Mouse (Mus musculus) spleen, adult 18-20 months (tissue): ENCODE measurements around the gene Als2cr12.
"Not testable (repeated sequence)": the region's sequence is repeated elsewhere in the genome, so short reads cannot be mapped to it uniquely, and the experiment has no call there.

Experiments used
- DNase-seq, 2 experiments: peaks; one replicate each; pipeline ENCODE4 v3.0.0; 2022; ENCODE audit warnings: mixed read lengths in 2 of 2

Als2cr12 gene

DNA sequence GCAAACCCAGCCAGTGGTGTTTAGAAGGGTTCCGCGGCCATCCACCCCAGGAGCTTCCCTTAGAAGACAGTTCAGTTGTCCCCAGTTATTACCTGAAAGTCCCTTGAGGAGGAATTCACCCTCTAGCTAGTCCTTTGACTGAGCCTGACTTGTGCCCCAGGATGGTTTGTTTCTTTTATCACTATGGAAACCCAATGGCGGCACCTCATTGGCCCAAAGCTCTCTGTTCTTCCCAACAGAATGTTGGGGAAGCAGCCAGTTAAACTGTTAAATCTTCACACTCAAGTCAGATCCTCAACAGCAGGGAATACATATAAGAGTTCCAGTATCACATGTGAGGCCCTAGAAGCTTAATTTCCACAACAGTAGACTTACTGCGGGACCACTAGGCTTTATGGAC is at the start of gene Als2cr12:
TSS of gene Als2cr12 (minus strand) at position 180 of the 400 bp plus-strand sequence.
- not testable (repeated sequence) for DNase-seq

DNA sequence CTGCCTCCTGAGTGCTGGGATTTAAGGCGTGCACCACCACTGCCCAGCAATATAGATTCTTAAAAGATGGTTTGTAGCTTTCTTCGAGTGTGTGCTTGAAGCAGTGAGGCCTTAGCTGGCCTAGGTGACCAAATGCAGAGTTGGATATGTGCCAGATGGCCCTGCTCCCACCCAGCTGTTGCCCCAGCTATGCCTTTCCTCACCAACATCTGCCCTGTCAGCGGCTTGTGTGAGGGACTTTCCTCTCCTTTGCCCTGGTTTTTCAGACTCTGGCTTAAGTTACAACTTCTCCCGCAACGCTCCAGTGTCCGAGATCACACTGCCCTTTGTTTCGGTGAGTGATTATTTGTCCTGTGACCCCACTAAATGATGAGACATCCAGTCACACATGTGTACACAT is 48.9 kb upstream of the Als2cr12 start:
- DNase-seq: no peak

- DNase-seq: no peak
Observed at GRCm38 (mm10) chr1:58743252-58743651, 47.5 kb upstream of the Als2cr12 start.

GRCm38 (mm10) chr1:58742571-58743021 is 46.8 kb upstream of the Als2cr12 start:
- no peak for DNase-seq

- DNase-seq: no peak
Observed at GRCm38 (mm10) chr1:58739529-58739928, 43.7 kb upstream of the Als2cr12 start.

DNA sequence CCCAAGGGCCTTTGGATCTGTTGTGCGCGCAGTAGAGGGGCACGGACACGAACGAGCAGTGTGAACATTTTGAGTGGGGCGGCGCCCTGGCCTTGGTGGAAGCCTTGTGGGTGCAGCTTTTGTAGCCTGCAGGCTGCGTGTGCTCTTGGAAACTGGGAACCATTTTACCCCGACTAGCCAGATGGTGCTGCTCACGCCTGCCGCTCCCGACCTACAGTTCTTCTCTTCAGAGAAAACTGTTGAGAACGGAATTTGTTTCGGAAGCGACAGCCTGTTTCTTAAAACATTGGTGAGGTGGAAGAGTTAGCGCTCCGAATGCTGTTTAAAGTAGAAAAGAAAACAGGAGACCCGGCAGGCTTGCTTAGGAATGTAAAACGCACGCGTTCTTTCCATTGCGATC is 41.2 kb upstream of the Als2cr12 start:
- DNase-seq: no peak

GRCm38 (mm10) chr1:58735962-58736361 is 40.2 kb upstream of the Als2cr12 start:
- DNase-seq: no peak

- DNase-seq: no peak
Observed at GRCm38 (mm10) chr1:58734043-58734920, 38.5 kb upstream of the Als2cr12 start.

- DNase-seq: no peak
Observed at GRCm38 (mm10) chr1:58733636-58734035, 37.8 kb upstream of the Als2cr12 start.

DNA sequence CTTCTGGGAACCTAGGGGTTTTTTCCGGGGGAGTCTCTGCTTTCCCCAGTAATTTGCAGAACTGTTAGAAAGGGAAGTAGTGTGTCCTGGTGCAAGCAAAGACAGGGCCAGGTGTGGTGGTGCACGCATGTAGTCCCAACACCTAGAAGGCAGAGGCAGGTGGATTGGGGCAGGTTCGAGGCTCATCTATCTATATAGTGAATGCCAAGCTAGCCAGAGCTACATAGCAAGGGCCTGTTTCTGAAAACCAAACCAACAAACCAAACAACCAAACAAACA is 32.7 kb upstream of the Als2cr12 start:
- DNase-seq: no peak

DNA sequence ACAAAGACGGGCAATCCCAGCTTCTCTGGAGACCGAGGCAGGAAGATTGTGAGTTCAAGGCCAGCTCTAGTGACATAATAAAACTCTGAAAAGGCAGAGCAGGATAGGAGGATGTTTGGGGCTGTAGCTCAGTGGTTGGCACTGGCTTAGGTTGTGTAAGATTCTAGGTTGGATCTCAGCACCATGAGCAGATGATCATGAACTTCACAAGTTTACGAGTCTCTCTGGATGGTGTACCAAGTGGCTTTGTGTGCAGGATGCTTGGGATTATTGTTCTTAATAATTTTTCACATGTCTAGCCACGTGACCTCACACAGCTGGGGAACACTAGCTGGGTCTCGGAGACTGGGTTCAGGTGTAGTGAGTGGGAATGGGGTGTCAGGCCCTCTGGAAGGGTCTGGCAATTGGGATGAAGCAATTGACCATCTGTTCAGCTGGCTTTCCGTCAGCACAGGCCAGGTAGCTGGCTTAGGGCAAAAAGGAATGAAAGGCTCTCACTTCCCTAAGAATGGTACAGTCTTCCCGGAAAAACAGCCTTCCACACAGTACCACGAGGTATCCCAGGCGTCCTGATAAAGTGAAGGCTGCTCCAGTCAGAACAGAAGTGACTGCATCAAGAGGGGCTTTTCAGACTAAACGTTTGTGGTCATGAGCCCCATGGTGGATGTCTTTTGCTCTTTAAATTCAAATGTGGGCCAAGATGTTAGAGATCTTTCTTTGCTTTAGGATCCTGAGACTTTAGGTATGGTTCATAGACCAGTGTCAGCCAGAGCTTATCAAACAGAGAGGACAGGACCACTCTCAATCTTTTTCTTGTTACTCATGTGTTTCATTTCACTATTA is 32.2 kb upstream of the Als2cr12 start:
- no peak for DNase-seq

GRCm38 (mm10) chr1:58727019-58727746 is 31.4 kb upstream of the Als2cr12 start:
- no peak for DNase-seq

- DNase-seq: no peak
Observed at GRCm38 (mm10) chr1:58725767-58726166, 30.0 kb upstream of the Als2cr12 start.

DNA sequence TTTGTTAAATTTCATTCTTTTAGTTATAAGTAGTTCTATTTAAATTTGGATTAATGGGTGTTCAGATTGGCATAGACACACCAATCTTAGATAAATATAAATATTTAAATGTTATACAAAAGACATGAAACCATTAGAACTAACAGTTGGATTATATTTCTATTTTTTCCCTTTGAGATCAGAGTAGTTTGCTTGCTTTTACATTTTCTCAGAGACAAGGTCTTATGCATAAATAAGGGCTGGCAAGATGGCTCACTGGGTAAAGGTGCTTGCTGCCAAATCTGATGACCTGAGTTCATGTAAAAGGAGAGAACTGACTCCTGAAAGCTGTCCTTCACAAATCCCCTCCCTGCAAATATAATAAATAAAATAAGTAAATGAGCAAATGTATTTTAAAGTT is 29.3 kb upstream of the Als2cr12 start:
- no peak for DNase-seq

GRCm38 (mm10) chr1:58724533-58724932 is 28.7 kb upstream of the Als2cr12 start:
- no peak for DNase-seq

DNA sequence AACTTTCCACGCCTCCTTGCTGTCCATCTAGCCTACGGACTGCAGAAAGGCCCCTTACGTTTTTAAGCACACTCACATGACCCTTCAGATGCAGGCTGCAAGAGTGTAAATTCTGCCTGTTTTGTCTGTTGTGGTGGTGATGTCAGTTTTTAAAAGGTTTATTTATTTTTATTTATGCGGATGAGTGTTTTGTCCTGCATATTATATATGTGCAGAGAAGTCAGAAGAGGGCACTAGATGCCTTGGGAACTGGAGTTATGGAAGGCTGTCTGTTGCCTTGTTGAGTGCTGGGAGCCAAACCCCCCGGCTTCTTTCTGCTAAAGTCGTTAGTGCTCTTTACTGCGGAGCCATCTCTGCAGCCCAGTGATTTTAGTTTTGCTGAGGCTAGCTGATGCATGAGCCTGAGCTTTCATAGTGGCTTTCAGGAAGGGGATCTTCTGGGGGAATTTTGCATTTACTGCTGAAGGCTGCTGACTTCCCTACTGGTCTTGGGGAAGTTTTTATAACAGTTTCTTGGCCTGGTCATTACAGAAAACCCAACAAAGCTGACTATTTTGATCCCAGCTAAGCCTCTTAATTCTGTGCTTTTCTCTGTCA is 28.1 kb upstream of the Als2cr12 start:
- no peak for DNase-seq

GRCm38 (mm10) chr1:58723062-58723808 is 27.4 kb upstream of the Als2cr12 start:
- no peak for DNase-seq

GRCm38 (mm10) chr1:58722115-58722938 is 26.5 kb upstream of the Als2cr12 start:
- DNase-seq: no peak

DNA sequence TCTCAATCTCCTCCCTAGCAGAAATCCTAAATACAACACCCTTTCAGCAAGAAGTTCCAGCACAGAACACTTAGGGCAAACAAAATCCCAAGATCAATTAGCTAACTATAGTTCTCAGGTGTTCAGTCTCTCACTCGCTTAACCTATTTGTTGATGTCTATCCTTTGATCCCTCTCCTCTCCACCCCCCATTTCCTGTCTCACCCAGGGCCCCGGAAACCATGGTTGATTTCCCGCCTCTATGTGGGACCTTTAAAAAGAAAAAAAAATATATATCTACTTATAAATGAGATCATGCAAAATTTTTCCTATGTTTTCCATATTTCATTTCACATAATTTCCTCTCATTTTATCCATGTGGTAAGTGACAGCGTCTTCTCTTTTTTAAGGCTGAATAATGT is 25.2 kb upstream of the Als2cr12 start:
- no peak for DNase-seq

GRCm38 (mm10) chr1:58720090-58720489 is 24.3 kb upstream of the Als2cr12 start:
- DNase-seq: no peak

GRCm38 (mm10) chr1:58719356-58719945 is 23.7 kb upstream of the Als2cr12 start:
- DNase-seq: no peak
